Mouse (Mus musculus) CH12.LX (cell line): ENCODE measurements around the gene Irf3. TPM values are rescaled to one million over a fixed set of nuclear protein-coding genes. Genes with fewer than 3 reads are reported as not detected.

ENCODE experiments used
- DNase-seq: peaks from one replicate; pipeline ENCODE4 v3.0.0-alpha.2; 2013; ENCODE audit errors: extremely low read depth
- H3K27ac ChIP-seq: 2 replicates; pipeline ENCODE4 v1.5.1; 2012; ENCODE audit warnings: low read depth, mild to moderate bottlenecking, control low read depth, moderate library complexity; ENCODE audit not compliant: insufficient read depth
- H3K27me3 ChIP-seq: replicated peaks from 2 replicates; pipeline ENCODE3; 2012; ENCODE audit warnings: inconsistent platforms
- H3K36me3 ChIP-seq, 2 experiments: replicated peaks in 1 of 2; 2 replicates each; pipeline versions ENCODE3 to v1.6.1; 2012; ENCODE audit warnings: inconsistent platforms in 1 of 2, low read length in 1 of 2, mild to moderate bottlenecking in 1 of 2, mixed read lengths in 1 of 2, moderate library complexity in 1 of 2; ENCODE audit not compliant: control insufficient read depth in 1 of 2, insufficient read depth in 1 of 2
- H3K4me1 ChIP-seq, 2 experiments: 2 replicates each; pipeline ENCODE4 v1.6.1; 2012; ENCODE audit warnings: inconsistent platforms in 1 of 2, moderate library complexity in 1 of 2; ENCODE audit not compliant: insufficient read depth in 2 of 2, control insufficient read depth in 1 of 2
- H3K4me2 ChIP-seq: 2 replicates; pipeline ENCODE4 v1.6.1; 2012; ENCODE audit warnings: low read depth, mild to moderate bottlenecking, control low read depth; ENCODE audit not compliant: poor library complexity, insufficient read depth, severe bottlenecking
- H3K4me3 ChIP-seq, 3 experiments: fragments of 150-350 bp in 1 of 3; sonication (generic) in 1 of 3; replicated peaks in 1 of 3; 2 replicates each; pipeline versions ENCODE3 to v1.5.1; 2011 to 2012; ENCODE audit warnings: low read depth in 2 of 3, low read length in 2 of 3, mild to moderate bottlenecking in 2 of 3, moderate library complexity in 2 of 3, control low read depth in 1 of 3, improper control_type of control experiment in 1 of 3, inconsistent platforms in 1 of 3, mixed read lengths in 1 of 3; ENCODE audit not compliant: poor library complexity in 1 of 3
- H3K79me2 ChIP-seq: replicated peaks from 2 replicates; pipeline ENCODE4 v1.6.1; 2012; ENCODE audit warnings: mild to moderate bottlenecking, moderate library complexity; ENCODE audit not compliant: control insufficient read depth, poor library complexity, insufficient read depth, severe bottlenecking; ENCODE audit errors: extremely low read depth
- H3K9ac ChIP-seq: 2 replicates; pipeline ENCODE4 v1.6.1; 2012; ENCODE audit warnings: low read depth, mild to moderate bottlenecking, control low read depth, moderate library complexity; ENCODE audit not compliant: insufficient read depth
- H3K9me3 ChIP-seq: replicated peaks from 2 replicates; pipeline ENCODE3; 2012; ENCODE audit warnings: low read length, inconsistent platforms, mixed read lengths
- BHLHE40 ChIP-seq: IDR thresholded peaks from 2 replicates; pipeline ENCODE4 v1.6.1; 2011; ENCODE audit warnings: mild to moderate bottlenecking, low read depth, low read length, improper control_type of control experiment
- CHD2 ChIP-seq: IDR thresholded peaks from 2 replicates; pipeline ENCODE4 v1.6.1; 2011; ENCODE audit warnings: low read length, improper control_type of control experiment
- ELF1 ChIP-seq: IDR thresholded peaks from 2 replicates; pipeline ENCODE4 v1.6.1; 2014; ENCODE audit warnings: low read depth, mild to moderate bottlenecking, inconsistent platforms, low read length, improper control_type of control experiment
- ETS1 ChIP-seq: conservative IDR thresholded peaks from 2 replicates; pipeline ENCODE4 v1.6.1; 2012; ENCODE audit warnings: low read depth, mild to moderate bottlenecking, inconsistent platforms, low read length, improper control_type of control experiment, moderate library complexity
- HCFC1 ChIP-seq: IDR thresholded peaks from 2 replicates; pipeline ENCODE4 v1.6.1; 2012; ENCODE audit warnings: low read depth, mild to moderate bottlenecking, inconsistent platforms, low read length, improper control_type of control experiment
- IRF4 ChIP-seq: IDR thresholded peaks from 2 replicates; pipeline ENCODE4 v1.6.1; 2014; ENCODE audit warnings: low read depth, mild to moderate bottlenecking, inconsistent platforms, low read length, improper control_type of control experiment
- KAT2A ChIP-seq: IDR thresholded peaks from 2 replicates; pipeline ENCODE4 v1.6.1; 2012; ENCODE audit warnings: low read length, improper control_type of control experiment, inconsistent platforms; ENCODE audit not compliant: insufficient replicate concordance
- MAX ChIP-seq: IDR thresholded peaks from 2 replicates; pipeline ENCODE4 v1.6.1; 2011; ENCODE audit warnings: low read length, improper control_type of control experiment
- MAZ ChIP-seq: IDR thresholded peaks from 2 replicates; pipeline ENCODE4 v1.6.1; 2012; ENCODE audit warnings: low read depth, mild to moderate bottlenecking, inconsistent platforms, low read length, improper control_type of control experiment, moderate library complexity
- MXI1 ChIP-seq: IDR thresholded peaks from 2 replicates; pipeline ENCODE4 v1.6.1; 2011; ENCODE audit warnings: mild to moderate bottlenecking, low read depth, low read length, improper control_type of control experiment
- MYC ChIP-seq: IDR thresholded peaks from 2 replicates; pipeline ENCODE4 v1.6.1; 2011; ENCODE audit warnings: low read depth, mild to moderate bottlenecking, improper control_type of control experiment, low read length
- NELFE ChIP-seq: IDR thresholded peaks from 2 replicates; pipeline ENCODE4 v1.6.1; 2011; ENCODE audit warnings: low read depth, low read length, improper control_type of control experiment
- NRF1 ChIP-seq: IDR thresholded peaks from 2 replicates; pipeline ENCODE4 v1.6.1; 2014; ENCODE audit warnings: low read depth, mild to moderate bottlenecking, inconsistent platforms, low read length, improper control_type of control experiment, moderate library complexity
- POLR2A ChIP-seq: IDR thresholded peaks from 2 replicates; pipeline ENCODE4 v1.6.1; 2011; ENCODE audit warnings: low read depth, mild to moderate bottlenecking, improper control_type of control experiment, low read length
- RCOR1 ChIP-seq: conservative IDR thresholded peaks from 2 replicates; pipeline ENCODE4 v1.6.1; 2012; ENCODE audit warnings: low read depth, mild to moderate bottlenecking, inconsistent platforms, low read length, improper control_type of control experiment
- SIN3A ChIP-seq: IDR thresholded peaks from 2 replicates; pipeline ENCODE4 v1.6.1; 2012; ENCODE audit warnings: low read length, improper control_type of control experiment, inconsistent platforms
- TBP ChIP-seq: conservative IDR thresholded peaks from 2 replicates; pipeline ENCODE4 v1.6.1; 2011; ENCODE audit warnings: low read depth, low read length, improper control_type of control experiment
- TCF12 ChIP-seq: IDR thresholded peaks from 2 replicates; pipeline ENCODE4 v1.6.1; 2014; ENCODE audit warnings: low read depth, mild to moderate bottlenecking, inconsistent platforms, low read length, improper control_type of control experiment
- ZKSCAN1 ChIP-seq: IDR thresholded peaks from 2 replicates; pipeline ENCODE4 v1.6.1; 2012; ENCODE audit warnings: low read depth, inconsistent platforms, low read length, improper control_type of control experiment, borderline replicate concordance
- ZMIZ1 ChIP-seq: IDR thresholded peaks from 2 replicates; pipeline ENCODE4 v1.6.1; 2012; ENCODE audit warnings: low read depth, mild to moderate bottlenecking, inconsistent platforms, low read length, improper control_type of control experiment
- dilution Hi-C: fragments of 300-500 bp; cut with MboI; formaldehyde crosslinking; loops from 2 replicates; pipeline ENCODE4 v1.14.3; 2020; ENCODE audit warnings: low sequenced_read_pairs; ENCODE audit not compliant: extremely low pct_unique_long_range_greater_than_20kb, extremely low pct_ligation_motif_present
- in situ Hi-C: fragments of 300-500 bp; cut with MboI; formaldehyde crosslinking; loops from 3 replicates; pipeline ENCODE4 v1.14.3; 2019; ENCODE audit warnings: low sequenced_read_pairs, low pct_ligation_motif_present, low pct_unique_long_range_greater_than_20kb, mixed read lengths
- polyA plus RNA-seq: library from polyadenylated mRNA; unstranded; fragments of >175 nt; gene quantifications from 2 replicates; pipeline ENCODE4 v1.2.1, GENCODE M21; 2012; ENCODE audit warnings: low read depth; ENCODE audit not compliant: insufficient read length
- total RNA-seq, 2 experiments: library from RNA; depleted of rRNA; stranded (reverse); fragments of 300-350 nt in 1 of 2; fragments of >200 nt in 1 of 2; gene quantifications; 2 replicates each; pipeline ENCODE4 v1.2.3; 2012 to 2014

Gene Irf3
- total and polyA plus RNA-seq, 3 experiments = 33.5 to 79.7 (median 56.5) TPM

DNA sequence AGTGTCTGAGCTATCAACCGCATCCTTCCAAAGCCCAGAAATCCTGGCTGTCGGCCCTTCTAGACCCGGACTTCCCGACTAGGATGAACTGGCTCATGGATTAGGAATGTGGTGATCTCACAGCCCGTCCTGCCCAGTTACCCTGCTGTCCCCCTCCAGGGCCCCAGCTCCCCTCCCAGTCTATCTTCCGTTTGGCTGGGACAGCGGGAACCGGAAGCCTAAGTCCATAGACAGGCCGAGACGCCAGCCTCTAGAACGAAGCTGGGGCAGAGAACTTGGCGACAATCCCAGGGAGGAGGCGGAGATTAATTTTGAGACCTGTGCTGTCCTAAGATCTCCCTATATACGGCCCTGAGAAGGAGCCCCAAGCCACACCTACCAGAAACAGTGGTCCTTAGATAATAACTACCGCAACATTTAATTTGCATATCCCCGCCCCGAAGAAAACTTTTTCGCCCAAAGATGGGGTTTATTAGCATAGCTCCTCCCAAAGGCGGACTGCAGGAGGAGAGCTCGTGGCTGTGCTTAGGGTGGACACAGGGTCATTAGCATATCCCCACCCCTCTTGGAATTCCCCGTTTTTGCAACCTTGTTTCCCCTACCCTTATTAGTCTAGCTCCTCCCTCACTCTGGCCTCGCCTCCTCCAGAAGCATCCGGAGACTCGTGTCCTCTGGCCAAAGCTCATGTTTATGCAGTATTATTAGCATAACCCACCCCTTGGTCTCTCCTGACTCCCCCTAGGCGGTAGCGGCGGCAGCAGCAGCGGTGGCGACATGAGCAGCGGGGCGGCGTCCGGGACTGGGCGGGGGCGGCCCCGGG lies 20.0 kb downstream of the Irf3 start, which contains the start of gene Rras:
TSS of gene Rras (plus strand) at position 720 of the 820 bp plus-strand sequence.
- TF ChIP-seq ETS1 (no peak; the same call in 1 of the 2 replicates), POLR2A (peak; percentile 56; the same call in 1 of the 2 replicates), KAT2A (0 out of 2 replicates have a peak, but pooled peaks have one; percentile 19), NRF1 (peak; percentile 8; the same call in 1 of the 2 replicates), CHD2 (no peak), TBP (peak; percentile 81), MYC (peak; percentile 84), MXI1 (peak; percentile 69; the same call in 1 of the 2 replicates), IRF4 (0 out of 2 replicates have a peak, but pooled peaks have one; percentile 11), RCOR1 (no peak), ZMIZ1 (0 out of 2 replicates have a peak, but pooled peaks have one; percentile 46), TCF12 (0 out of 2 replicates have a peak, but pooled peaks have one; percentile 13), NELFE (0 out of 2 replicates have a peak, but pooled peaks have one; percentile 26), MAZ (peak; percentile 69; the same call in 1 of the 2 replicates), SIN3A (peak; percentile 77), HCFC1 (peak; percentile 51; the same call in 1 of the 2 replicates), BHLHE40 (peak; percentile 51), ZKSCAN1 (no peak), ELF1 (peak; percentile 61), MAX (peak; percentile 79)
- DNase-seq = peak; percentile 100
- Histone ChIP-seq H3K4me2 (peak within 1 kb of the TSS; percentile 70), H3K4me1 (peaks cover 0 to 31% of the 10 kb centered on the region in 2 experiments; a peak in 2 of 4 replicates), H3K4me3 (peak within 1 kb of the TSS; percentile 63 to 78 (median 72)), H3K9ac (peak within 1 kb of the TSS; percentile 89), H3K27me3 (no peaks in the 10 kb centered on the region), H3K27ac (peak within 1 kb of the TSS; percentile 81), H3K36me3 (peaks cover 12 to 33% of the 10 kb centered on the region in 2 experiments), H3K79me2 (peaks cover 18% of the 10 kb centered on the region), H3K9me3 (no peaks in the 10 kb centered on the region)
- in situ Hi-C loops = no loop called here
- dilution Hi-C loops = no loop called here
